Comparison of ENCODE assay signal across 11 mouse cellular contexts in the genomic region with DNA sequence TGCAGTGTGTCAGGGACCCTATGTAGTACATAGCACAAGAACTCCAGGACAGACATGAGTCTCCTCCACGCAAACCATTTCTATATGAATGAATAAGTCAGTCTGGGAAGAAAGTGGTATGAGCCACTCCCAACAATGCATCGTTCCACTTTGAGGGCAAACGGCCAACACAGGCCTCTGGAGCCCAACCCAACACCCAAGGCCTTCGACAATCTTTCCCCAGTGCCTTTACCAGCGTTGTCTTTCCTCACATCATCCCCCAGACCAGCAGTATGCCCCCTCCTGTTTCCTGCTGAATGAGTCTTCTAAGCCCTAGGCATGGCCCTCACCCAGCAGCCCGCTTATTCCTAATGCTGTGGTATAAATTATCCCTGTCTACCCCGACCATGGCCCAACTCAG. TPM values are rescaled to one million over a fixed set of nuclear protein-coding genes. Genes with fewer than 3 reads are reported as not detected.
DNase-seq lines count a peak whose midpoint lies in the region; ATAC-seq and TF ChIP-seq lines count a peak whose summit lies in the region.
"Had no signal": no experiment of that assay in that cellular context is flagged by ENCODE, and none has a peak within 500 bp of the region (broad histone marks: within the 10 kb centered on the region; RNA-seq: fewer than 3 reads in every experiment).

No protein-coding gene starts in this region.

- H3K9me3 ChIP-seq in lung, embryonic 14.5 days (ENCODE audit: low read depth, low read length), result no peaks in the 10 kb centered on the region
- no peaks in the 10 kb centered on the region for H3K9me3 ChIP-seq in intestine, postnatal 0 days (ENCODE audit: control insufficient read depth)
- H3K9me3 ChIP-seq: hindbrain, embryonic 15.5 days; midbrain, embryonic 12.5 days had no signal

- H3K27ac ChIP-seq in lung, embryonic 14.5 days (ENCODE audit: low read depth), result peak overlapping the region; percentile 75
- H3K27ac ChIP-seq in intestine, postnatal 0 days (ENCODE audit: low read depth, low read length), result peak overlapping the region; percentile 76
- H3K27ac ChIP-seq in small intestine, adult 2 months (ENCODE audit: insufficient read depth, low read depth, low read length), result peak overlapping the region; percentile 98
- H3K27ac ChIP-seq: hindbrain, embryonic 15.5 days; midbrain, embryonic 12.5 days had no signal

- peak; percentile 25 for ATAC-seq in lung, embryonic 14.5 days (ENCODE audit: insufficient read depth)
- ATAC-seq in intestine, postnatal 0 days, result no peak

- H3K27me3 ChIP-seq in lung, embryonic 14.5 days (ENCODE audit: insufficient read depth, low read length), result no peaks in the 10 kb centered on the region
- no peaks in the 10 kb centered on the region for H3K27me3 ChIP-seq in intestine, postnatal 0 days (replicated peaks; ENCODE audit: control insufficient read depth, insufficient read depth, low read length)
- H3K27me3 ChIP-seq in small intestine, adult 2 months (ENCODE audit: control insufficient read depth, insufficient read depth, low read length), result no peaks in the 10 kb centered on the region
- H3K27me3 ChIP-seq: hindbrain, embryonic 15.5 days; midbrain, embryonic 12.5 days had no signal

- DNase-seq in adrenal gland, adult 2 months, result peak; percentile 63
- no peak for DNase-seq in adrenal gland, postnatal 4 days (ENCODE audit: low spot score in 2 of 2)
- peak; percentile 79 for DNase-seq in lung, embryonic 14.5 days
- DNase-seq in lung, adult 2 months, result no peak
- DNase-seq in yolk sac, embryonic 10.5 days (ENCODE audit: low spot score), result no peak
- no peak for DNase-seq in thymus, postnatal 10 days (ENCODE audit: low spot score in 2 of 2)

- WGBS in lung, embryonic 14.5 days, result 20% methylated on average over 7 of the region's 7 CpGs
- 11% methylated on average over 7 of the region's 7 CpGs for WGBS in lung, adult 2 months
- 12% methylated on average over 7 of the region's 7 CpGs for WGBS in intestine, postnatal 0 days
- WGBS in small intestine, adult 2 months, result 11% methylated on average over 7 of the region's 7 CpGs

- H3K4me3 ChIP-seq in lung, embryonic 14.5 days (ENCODE audit: low read depth, low read length), result no peak overlapping the region
- H3K4me3 ChIP-seq in lung, adult 2 months (replicated peaks; ENCODE audit: extremely low read depth, low read depth, low read length), result no peak overlapping the region
- no peak overlapping the region for H3K4me3 ChIP-seq in intestine, postnatal 0 days (ENCODE audit: low read depth, low read length)
- no peak overlapping the region for H3K4me3 ChIP-seq in small intestine, adult 2 months (ENCODE audit: low read depth, low read length)
- H3K4me3 ChIP-seq: erythroblast, embryonic 14.5 days; hindbrain, embryonic 15.5 days; midbrain, embryonic 12.5 days had no signal

- peaks cover 24% of the 10 kb centered on the region for H3K36me3 ChIP-seq in lung, embryonic 14.5 days (ENCODE audit: insufficient read depth)
- H3K36me3 ChIP-seq in intestine, postnatal 0 days (ENCODE audit: control insufficient read depth, insufficient read depth), result peaks cover 6% of the 10 kb centered on the region; the same call in 1 of the 2 replicates
- H3K36me3 ChIP-seq in small intestine, adult 2 months (ENCODE audit: control insufficient read depth, insufficient read depth, low read length), result peaks cover 7% of the 10 kb centered on the region
- H3K36me3 ChIP-seq: hindbrain, embryonic 15.5 days; midbrain, embryonic 12.5 days had no signal

- peak overlapping the region; percentile 42; the same call in 1 of the 2 replicates for H3K4me2 ChIP-seq in lung, embryonic 14.5 days
- H3K4me2 ChIP-seq in intestine, postnatal 0 days (replicated peaks; ENCODE audit: low read depth), result peak overlapping the region; percentile 41
- H3K4me2 ChIP-seq: hindbrain, embryonic 15.5 days; midbrain, embryonic 12.5 days had no signal

- TF ChIP-seq CTCF in lung, embryonic 14.5 days (IDR thresholded peaks at IDR 0.05; ENCODE audit: low read depth), result no peak
- TF ChIP-seq CTCF in lung, adult 2 months (IDR thresholded peaks at IDR 0.05; ENCODE audit: insufficient read depth, low read length), result no peak
- no peak for TF ChIP-seq CTCF in intestine, postnatal 0 days (IDR thresholded peaks at IDR 0.05; ENCODE audit: low read depth)
- no peak for TF ChIP-seq CTCF in small intestine, adult 2 months (IDR thresholded peaks at IDR 0.05; ENCODE audit: extremely low read depth, insufficient read length, insufficient replicate concordance, low read depth, low read length)

- H3K4me1 ChIP-seq in lung, embryonic 14.5 days (ENCODE audit: insufficient read depth), result peaks cover 64% of the 10 kb centered on the region
- H3K4me1 ChIP-seq in lung, adult 2 months (ENCODE audit: control insufficient read depth, insufficient read depth, low read length), result peaks cover 81% of the 10 kb centered on the region
- H3K4me1 ChIP-seq in intestine, postnatal 0 days (replicated peaks; ENCODE audit: control insufficient read depth, insufficient read depth, low read length), result peaks cover 53% of the 10 kb centered on the region
- H3K4me1 ChIP-seq in small intestine, adult 2 months (ENCODE audit: control insufficient read depth, insufficient read depth, insufficient read length, low read length), result peaks cover 83% of the 10 kb centered on the region

- peak overlapping the region; percentile 27; the same call in 1 of the 2 replicates for H3K9ac ChIP-seq in lung, embryonic 14.5 days
- H3K9ac ChIP-seq in intestine, postnatal 0 days (ENCODE audit: low read depth, low read length), result no peak overlapping the region
- H3K9ac ChIP-seq: hindbrain, embryonic 15.5 days; midbrain, embryonic 12.5 days had no signal

- no peak for TF ChIP-seq POLR2A in lung, adult 2 months (IDR thresholded peaks at IDR 0.05; ENCODE audit: borderline replicate concordance, extremely low read depth, low read depth, low read length)
- no peak for TF ChIP-seq POLR2A in small intestine, adult 2 months (IDR thresholded peaks at IDR 0.05; ENCODE audit: low read depth, low read length)

RNA-seq across cellular contexts. Expression of gene Myh9, which starts 20.6 kb away (rescaled TPM):
- 100 to 1,000 TPM; 280 to 306 TPM for total RNA-seq in adrenal gland, adult 2 months (2021)
- 45.4 and 51.9 TPM in 2 replicates for polyA plus RNA-seq in adrenal gland, adult 2 months (2012; rRNA removed)
- 100 to 1,000 TPM; 251 to 311 TPM for total RNA-seq in adrenal gland, postnatal 4 days (2021)
- 86.6 and 87.5 TPM in 2 replicates for polyA plus RNA-seq in lung, embryonic 14.5 days (2014; fragmentation: Nextera tagmentation; extraction: Ambion mirVana)
- 133 and 162 TPM in 2 replicates for polyA plus RNA-seq in lung, adult 2 months (2012; rRNA removed)
- 25.7 and 27.7 TPM in 2 replicates for polyA plus RNA-seq in intestine, postnatal 0 days (2015; fragmentation: Nextera tagmentation; extraction: Ambion mirVana)
- polyA plus RNA-seq in small intestine, adult 2 months (2012; rRNA removed), result 44.8 and 89.4 TPM in 2 replicates

Comparison
In these comparisons a context has a peak if more than half of its experiments do, and no peak if none do; other contexts are left out.
1. DNase-seq: peak in adrenal gland, adult 2 months (single experiment) and lung, embryonic 14.5 days (single experiment); none in adrenal gland, postnatal 4 days (0 of 2), lung, adult 2 months (single experiment), yolk sac, embryonic 10.5 days (single experiment) and thymus, postnatal 10 days (0 of 2).
2. Peak in every context shown above with its lines, with median percentiles within 50 percentile points of each other: H3K27ac ChIP-seq.